Mouse (Mus musculus) left cerebral cortex, postnatal 10 days (tissue): ENCODE measurements around the gene Jaml. TPM values are rescaled to one million over a fixed set of nuclear protein-coding genes. Genes with fewer than 3 reads are reported as not detected.

Experiments used
- DNase-seq, 2 experiments: peaks; one replicate each; pipeline ENCODE4 v3.0.0; 2021 to 2022; ENCODE audit warnings: low spot score in 2 of 2, mixed read lengths in 1 of 2; ENCODE audit errors: extremely low spot score in 1 of 2
- intact Hi-C: fragments of 180-260 bp; cut with DNase I; formaldehyde crosslinking; loops from one replicate; pipeline ENCODE4 v1.15.1; 2025
- total RNA-seq, 2 experiments: library from RNA; stranded (reverse); gene quantifications; 2 replicates each; pipeline ENCODE4 v1.2.3; 2021

Gene Jaml
- total RNA-seq, 2 experiments from 2014 or later = 0.88 to 1.1 TPM

GRCm38 (mm10) chr9:45117741-45118431, 38.9 kb downstream of the Jaml start, which contains the start of gene Scn2b:
TSS of gene Scn2b (plus strand) at chr9:45117782.
- intact Hi-C loops = no loop called here
- DNase-seq = peak in 1 of 2 experiments; percentile 54

- DNase-seq = no peak
- intact Hi-C loops = no loop called here
Observed at GRCm38 (mm10) chr9:45118552-45118951, 39.6 kb downstream of the Jaml start.

- no peak for DNase-seq
- intact Hi-C loops = no loop called here
Observed at GRCm38 (mm10) chr9:45119316-45119953, 40.5 kb downstream of the Jaml start.

- intact Hi-C loops = no loop called here
- no peak for DNase-seq
Observed at GRCm38 (mm10) chr9:45119954-45120530, 41.1 kb downstream of the Jaml start.

GRCm38 (mm10) chr9:45120567-45120966, 41.6 kb downstream of the Jaml start:
- DNase-seq = no peak
- intact Hi-C loops = no loop called here

GRCm38 (mm10) chr9:45121001-45121400, 42.0 kb downstream of the Jaml start:
- intact Hi-C loops = no loop called here
- DNase-seq = peak in 1 of 2 experiments; percentile 42

- intact Hi-C loops = no loop called here
- peak; percentile 73 to 81 for DNase-seq
Observed at GRCm38 (mm10) chr9:45121769-45122168, 42.8 kb downstream of the Jaml start.

GRCm38 (mm10) chr9:45122209-45122761, 43.3 kb downstream of the Jaml start:
- DNase-seq = peak; percentile 59 to 76
- intact Hi-C loops = no loop called here

GRCm38 (mm10) chr9:45125211-45125610, 46.2 kb downstream of the Jaml start:
- DNase-seq = no peak
- intact Hi-C loops = no loop called here

GRCm38 (mm10) chr9:45126941-45127340, 48.0 kb downstream of the Jaml start:
- intact Hi-C loops = no loop called here
- no peak for DNase-seq

- intact Hi-C loops = loop anchor here (5.0 kb wide), 1 partner anchor 108 kb away; no protein-coding TSS in a partner anchor
- DNase-seq = no peak
Observed at GRCm38 (mm10) chr9:45130119-45130518, 51.1 kb downstream of the Jaml start.

GRCm38 (mm10) chr9:45133484-45134310, 54.7 kb downstream of the Jaml start:
- DNase-seq = peak in 1 of 2 experiments; percentile 66
- intact Hi-C loops = loop anchor here (5.0 kb wide), 1 partner anchor 111 kb away; no protein-coding TSS in a partner anchor

- no peak for DNase-seq
- intact Hi-C loops = no loop called here
Observed at GRCm38 (mm10) chr9:45136442-45137169, 57.6 kb downstream of the Jaml start.

- intact Hi-C loops = no loop called here
- peak in 1 of 2 experiments; percentile 68 for DNase-seq
Observed at GRCm38 (mm10) chr9:45138191-45139032, 59.4 kb downstream of the Jaml start, which contains the start of gene Scn4b. TSS of gene Scn4b (plus strand) at chr9:45138395.

- intact Hi-C loops = no loop called here
Observed at GRCm38 (mm10) chr9:45139082-45139481, 60.1 kb downstream of the Jaml start.

GRCm38 (mm10) chr9:45140945-45141344, 62.0 kb downstream of the Jaml start:
- intact Hi-C loops = no loop called here
- no peak for DNase-seq

More at GRCm38 (mm10) chr9:45139082-45139481, 60.1 kb downstream of the Jaml start:
- DNase-seq = no peak

- intact Hi-C loops = no loop called here
- no peak for DNase-seq
Observed at GRCm38 (mm10) chr9:45142686-45143085, 63.7 kb downstream of the Jaml start.
